Mouse (Mus musculus) C2C12 (cell line): ENCODE results near the gene Rassf8. TPM values are rescaled to one million over a fixed set of nuclear protein-coding genes. Genes with fewer than 3 reads are reported as not detected.

ENCODE experiments used
- H3K27me3 ChIP-seq: one replicate; pipeline ENCODE4 v1.6.1; 2011; ENCODE audit not compliant: control insufficient read depth, insufficient read depth, insufficient read length
- H3K36me3 ChIP-seq: one replicate; pipeline ENCODE4 v1.6.1; 2011; ENCODE audit not compliant: control insufficient read depth, insufficient read depth
- H3K4me3 ChIP-seq: one replicate; pipeline ENCODE4 v1.5.1; 2011; ENCODE audit warnings: mild to moderate bottlenecking, control low read depth; ENCODE audit not compliant: poor library complexity, insufficient read depth, severe bottlenecking
- H3K79me2 ChIP-seq: one replicate; pipeline ENCODE4 v1.6.1; 2011; ENCODE audit not compliant: control insufficient read depth, insufficient read depth
- H3K79me3 ChIP-seq: one replicate; pipeline ENCODE4 v1.6.1; 2011; ENCODE audit warnings: low read depth, control low read depth
- H3ac ChIP-seq: one replicate; pipeline ENCODE3; 2011; ENCODE audit warnings: low read depth; ENCODE audit not compliant: control insufficient read depth, insufficient read length
- CEBPB ChIP-seq: IDR thresholded peaks from one replicate; pipeline ENCODE4 v1.6.1; 2011; ENCODE audit warnings: low read depth, mild to moderate bottlenecking, control low read depth, moderate library complexity
- CTCF ChIP-seq: IDR thresholded peaks from one replicate; pipeline ENCODE4 v1.5.1; 2011; ENCODE audit not compliant: control insufficient read depth, insufficient read depth, insufficient read length
- FOSL1 ChIP-seq: IDR thresholded peaks from one replicate; pipeline ENCODE4 v1.8.0; 2011; ENCODE audit warnings: mild to moderate bottlenecking, low read length; ENCODE audit not compliant: poor library complexity, insufficient read depth, severe bottlenecking
- MAX ChIP-seq: IDR thresholded peaks from one replicate; pipeline ENCODE4 v1.6.1; 2011; ENCODE audit warnings: mild to moderate bottlenecking, control low read depth
- MYOD1 ChIP-seq: IDR thresholded peaks from one replicate; pipeline ENCODE4 v1.6.1; 2011; ENCODE audit warnings: low read depth; ENCODE audit not compliant: control insufficient read depth, insufficient read length
- MYOG ChIP-seq: IDR thresholded peaks from one replicate; pipeline ENCODE4 v1.6.1; 2011; ENCODE audit not compliant: control insufficient read depth, insufficient read length; ENCODE audit errors: extremely low read depth
- USF1 ChIP-seq: IDR thresholded peaks from one replicate; pipeline ENCODE4 v1.6.1; 2011; ENCODE audit warnings: low read depth, mild to moderate bottlenecking, control low read depth, moderate library complexity
- polyA plus RNA-seq: library from polyadenylated mRNA; unstranded; fragments of >200 nt; fragmentation: generic; extraction: Trizol; gene quantifications from one replicate; pipeline ENCODE4 v1.2.1, GENCODE M21; 2012; ENCODE audit warnings: missing spikeins

Rassf8 gene
- polyA plus RNA-seq, 1 experiment: 7.3 TPM

GRCm38 (mm10) chr6:145753296-145753695, 6.7 kb downstream of the Rassf8 start:
- peaks cover 19% of the 10 kb centered on the region for H3K79me2 ChIP-seq
- no peaks in the 10 kb centered on the region for H3K36me3 ChIP-seq
- peaks cover 5% of the 10 kb centered on the region for H3K79me3 ChIP-seq
- no peaks in the 10 kb centered on the region for H3K27me3 ChIP-seq
- no peak for TF ChIP-seq MYOG
- TF ChIP-seq USF1: no peak
- TF ChIP-seq MAX: no peak
- no peak for TF ChIP-seq CEBPB
- no peak for TF ChIP-seq MYOD1
- TF ChIP-seq FOSL1: no peak
- TF ChIP-seq CTCF: no peak
- no peak overlapping the region for H3K4me3 ChIP-seq
- no peak overlapping the region for H3ac ChIP-seq

GRCm38 (mm10) chr6:145754416-145754815, 7.9 kb downstream of the Rassf8 start:
- H3K79me2 ChIP-seq: peaks cover 14% of the 10 kb centered on the region
- H3K79me3 ChIP-seq: peaks cover 5% of the 10 kb centered on the region
- no peak overlapping the region for H3K4me3 ChIP-seq
- TF ChIP-seq CEBPB (no peak), MYOG (no peak), CTCF (no peak), MAX (no peak), USF1 (no peak)
- no peak overlapping the region for H3ac ChIP-seq
- H3K36me3 ChIP-seq: no peaks in the 10 kb centered on the region
- no peaks in the 10 kb centered on the region for H3K27me3 ChIP-seq

- peaks cover 5% of the 10 kb centered on the region for H3K79me3 ChIP-seq
- peaks cover 10% of the 10 kb centered on the region for H3K79me2 ChIP-seq
- no peaks in the 10 kb centered on the region for H3K36me3 ChIP-seq
- no peak for TF ChIP-seq MYOD1
- TF ChIP-seq CTCF: no peak
- TF ChIP-seq CEBPB: no peak
- no peak for TF ChIP-seq FOSL1
- no peak for TF ChIP-seq MYOG
- TF ChIP-seq MAX: no peak
- no peak for TF ChIP-seq USF1
- no peaks in the 10 kb centered on the region for H3K27me3 ChIP-seq
- no peak overlapping the region for H3ac ChIP-seq
- no peak overlapping the region for H3K4me3 ChIP-seq
Observed at GRCm38 (mm10) chr6:145755942-145756639, 9.5 kb downstream of the Rassf8 start.

DNA sequence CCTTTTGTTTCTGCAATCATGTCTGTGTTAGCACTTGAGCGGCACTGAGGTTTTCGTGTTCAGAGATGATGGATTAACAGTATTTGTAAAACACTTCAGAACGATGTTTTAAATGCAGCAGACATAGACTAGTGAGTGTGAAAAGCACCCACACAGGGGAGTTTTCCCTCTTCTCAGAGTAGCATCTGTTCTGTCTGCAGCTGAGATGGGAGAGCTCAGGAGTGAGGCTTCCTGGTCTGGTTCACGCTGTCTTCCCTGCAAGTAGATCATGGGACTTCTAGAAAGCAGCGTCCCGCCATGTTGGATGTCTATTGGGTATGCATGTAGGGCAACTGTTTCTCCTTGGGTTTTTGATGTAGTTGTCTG, 10.1 kb downstream of the Rassf8 start:
- Histone ChIP-seq H3K27me3 (no peaks in the 10 kb centered on the region), H3ac (no peak overlapping the region), H3K4me3 (no peak overlapping the region), H3K36me3 (no peaks in the 10 kb centered on the region), H3K79me2 (peaks cover 10% of the 10 kb centered on the region), H3K79me3 (peaks cover 3% of the 10 kb centered on the region)
- no peak for TF ChIP-seq FOSL1
- TF ChIP-seq MAX: no peak
- TF ChIP-seq CTCF: no peak
- no peak for TF ChIP-seq USF1
- no peak for TF ChIP-seq MYOD1
- TF ChIP-seq CEBPB: no peak
- no peak for TF ChIP-seq MYOG

GRCm38 (mm10) chr6:145757346-145757745, 10.8 kb downstream of the Rassf8 start:
- Histone ChIP-seq H3K79me2 (peaks cover 10% of the 10 kb centered on the region), H3K27me3 (no peaks in the 10 kb centered on the region), H3K4me3 (no peak overlapping the region), H3K36me3 (no peaks in the 10 kb centered on the region), H3K79me3 (peaks cover 3% of the 10 kb centered on the region), H3ac (no peak overlapping the region)
- TF ChIP-seq MYOD1: no peak

DNA sequence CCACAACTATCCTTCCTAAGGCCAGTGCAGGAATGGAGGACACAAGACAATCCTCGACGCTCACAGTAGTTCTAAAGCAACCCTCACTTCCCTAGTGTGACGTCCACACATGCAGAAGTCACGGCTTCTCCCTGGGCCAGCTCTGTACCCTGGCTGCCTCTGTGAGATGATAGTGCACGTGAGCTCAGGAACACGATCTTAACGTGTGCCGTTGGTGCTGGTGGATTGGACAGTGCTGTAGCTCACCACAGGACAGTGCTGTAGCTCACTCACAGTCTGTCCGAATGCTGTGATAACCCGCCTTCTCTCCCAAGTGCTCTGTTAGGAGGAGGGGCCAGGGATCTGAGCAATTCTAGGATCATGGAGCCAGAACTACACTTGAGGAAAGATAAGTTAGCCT, 12.1 kb downstream of the Rassf8 start:
- no peak for TF ChIP-seq MAX
- TF ChIP-seq CEBPB: no peak
- TF ChIP-seq MYOG: no peak
- TF ChIP-seq MYOD1: no peak
- no peak for TF ChIP-seq FOSL1
- TF ChIP-seq CTCF: no peak
- no peak for TF ChIP-seq USF1
- Histone ChIP-seq H3K36me3 (no peaks in the 10 kb centered on the region), H3K4me3 (no peak overlapping the region), H3ac (no peak overlapping the region), H3K27me3 (no peaks in the 10 kb centered on the region), H3K79me2 (peaks cover 10% of the 10 kb centered on the region), H3K79me3 (no peaks in the 10 kb centered on the region)
